Mouse (Mus musculus) WW6 (cell line): ENCODE measurements around the gene Kif5a.
"Not testable (repeated sequence)": the region's sequence is repeated elsewhere in the genome, so short reads cannot be mapped to it uniquely, and the experiment has no call there.

Experiments
- DNase-seq: peaks from one replicate; pipeline ENCODE4 v3.0.0-alpha.2; 2013; ENCODE audit warnings: low read depth, low spot score

Kif5a gene

GRCm38 (mm10) chr10:127262548-127263398 is at the start of gene Kif5a:
Gene Kif5a (minus strand): TSS chr10:127263348.
- DNase-seq: no peak

- no peak for DNase-seq
Observed at GRCm38 (mm10) chr10:127312858-127313257, 49.7 kb upstream of the Kif5a start.

- DNase-seq: peak; percentile 84
Observed at GRCm38 (mm10) chr10:127312356-127312676, 49.2 kb upstream of the Kif5a start.

GRCm38 (mm10) chr10:127311476-127312355 is 48.6 kb upstream of the Kif5a start, which contains the start of gene Mars:
Gene Mars (minus strand): TSS chr10:127311786.
- DNase-seq: peak; percentile 86

DNA sequence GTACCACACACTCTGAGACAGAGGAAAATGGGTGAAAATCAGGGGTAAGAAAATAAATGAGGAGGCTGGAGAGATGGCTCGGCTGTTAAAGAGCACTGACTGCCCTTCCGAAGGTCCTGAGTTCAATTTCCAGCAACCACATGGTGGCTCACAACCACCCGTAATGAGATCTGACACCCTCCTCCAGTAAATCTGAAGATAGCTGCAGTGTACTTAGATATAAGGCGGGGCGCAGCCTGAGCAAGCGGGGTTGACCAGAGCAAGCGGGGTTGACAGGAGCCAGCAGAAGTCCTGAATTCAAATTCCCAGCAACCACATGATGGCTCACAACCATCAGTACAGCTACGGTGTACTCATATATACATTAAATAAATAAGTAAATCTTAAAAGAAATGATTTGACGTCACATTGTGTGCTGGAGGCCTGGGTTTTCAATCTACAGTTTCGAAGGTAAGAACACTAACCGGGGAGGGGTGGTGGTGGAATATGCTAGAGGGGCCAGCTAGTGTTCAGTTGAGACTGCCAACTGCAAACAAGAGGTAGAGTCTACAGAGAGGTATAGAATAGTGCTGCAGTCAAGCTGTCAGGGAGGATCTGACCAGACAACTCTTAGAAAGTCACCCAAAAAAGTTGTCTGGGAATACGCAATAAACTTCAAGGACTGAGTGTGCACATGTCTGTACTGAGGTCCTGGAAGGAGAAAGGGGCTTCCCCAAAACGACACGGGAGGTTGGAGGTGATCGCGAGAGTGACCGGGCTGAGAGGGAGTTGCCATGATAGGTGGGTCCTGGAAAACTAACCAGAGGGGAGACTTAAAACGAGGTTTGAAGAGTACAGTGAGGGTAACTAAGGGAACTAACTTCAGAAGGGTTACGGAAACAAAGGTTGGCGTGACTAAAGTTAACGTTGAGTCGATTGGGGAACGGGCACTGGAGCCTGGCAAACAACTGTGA is 47.7 kb upstream of the Kif5a start:
- DNase-seq: no peak

DNA sequence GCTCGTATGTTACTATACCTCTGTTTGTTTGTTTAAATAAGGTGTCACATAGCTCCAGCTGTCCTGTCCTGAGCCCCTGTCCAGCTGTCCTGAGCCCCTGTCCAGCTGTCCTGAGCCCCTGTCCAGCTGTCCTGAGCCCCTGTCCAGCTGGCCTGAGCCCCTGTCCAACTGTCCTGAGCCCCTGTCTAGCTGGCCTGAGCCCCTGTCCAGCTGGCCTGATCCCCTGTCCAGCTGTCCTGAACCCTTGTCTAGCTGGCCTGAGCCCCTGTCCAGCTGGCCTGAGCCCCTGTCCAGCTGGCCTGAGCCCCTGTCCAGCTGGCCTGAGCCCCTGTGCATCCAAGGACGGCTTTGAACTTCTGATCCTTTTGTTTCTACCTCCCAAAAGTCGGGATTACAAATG is 46.0 kb upstream of the Kif5a start:
- not testable (repeated sequence) for DNase-seq

DNA sequence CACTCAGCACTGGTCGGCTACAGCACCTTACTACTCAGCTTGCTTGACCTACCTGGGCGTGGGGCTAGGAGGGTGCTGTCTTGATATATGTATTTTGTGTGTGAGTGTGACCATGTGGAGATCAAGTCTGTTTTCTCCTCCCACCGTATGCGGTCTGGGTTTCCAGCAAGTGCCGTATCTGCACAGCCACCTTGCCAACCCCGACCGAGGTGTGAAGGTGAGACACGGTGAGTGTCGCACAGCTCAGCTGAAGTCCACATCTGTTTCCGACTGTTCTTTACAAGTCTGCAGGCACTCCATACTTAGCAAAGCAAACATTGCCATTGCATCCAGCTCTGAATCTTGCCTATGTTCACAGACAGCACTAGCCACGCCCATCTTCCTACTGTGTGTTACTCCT is 40.0 kb upstream of the Kif5a start:
- no peak for DNase-seq

DNA sequence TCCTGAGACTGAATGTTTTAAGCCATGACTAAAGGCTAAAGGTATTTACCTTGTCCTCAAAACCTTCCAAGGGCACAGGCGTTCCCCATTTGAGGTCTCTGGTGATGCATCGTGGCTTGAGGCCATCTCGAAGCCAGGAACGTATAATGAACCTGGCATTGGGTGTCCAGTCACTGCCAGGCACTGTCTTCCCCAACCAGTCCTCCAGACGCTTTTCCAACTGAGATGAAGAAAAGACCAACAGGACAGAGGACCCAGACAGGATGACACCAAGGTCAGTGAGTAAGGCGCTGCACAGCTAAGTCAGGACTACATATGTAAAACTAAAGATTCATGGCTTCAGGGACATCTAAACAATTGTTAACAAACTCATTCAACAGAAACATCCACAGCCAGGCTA is 37.2 kb upstream of the Kif5a start:
- no peak for DNase-seq

- DNase-seq: no peak
Observed at GRCm38 (mm10) chr10:127297015-127297871, 34.1 kb upstream of the Kif5a start.

GRCm38 (mm10) chr10:127295986-127296794 is 33.0 kb upstream of the Kif5a start:
- no peak for DNase-seq

GRCm38 (mm10) chr10:127294895-127295510 is 31.9 kb upstream of the Kif5a start:
- DNase-seq: no peak

DNA sequence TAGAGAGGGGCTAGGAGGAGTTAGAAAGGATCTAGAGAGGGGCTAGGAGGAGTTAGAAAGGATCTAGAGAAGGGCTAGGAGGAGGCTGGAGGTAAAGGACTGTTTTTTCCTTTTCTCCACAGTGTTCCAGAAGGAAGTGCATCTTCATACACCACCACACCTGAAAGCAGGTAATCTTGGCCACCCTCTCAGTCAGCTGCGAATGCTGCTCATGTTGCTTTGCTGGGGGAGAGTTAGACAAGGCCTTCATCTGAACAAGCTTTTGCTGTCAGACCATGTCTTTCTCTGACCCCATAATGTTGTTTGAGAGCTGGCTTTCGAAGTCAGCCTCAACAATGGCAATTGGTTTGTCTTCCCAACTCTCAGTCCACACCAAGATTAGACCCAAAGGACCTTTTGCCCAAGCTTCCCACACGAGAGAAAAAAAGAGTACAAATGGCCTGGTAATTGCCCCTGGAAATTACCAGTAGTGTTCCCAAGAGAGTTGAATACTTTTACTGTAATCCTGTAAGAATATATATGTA is 30.5 kb upstream of the Kif5a start:
- no peak for DNase-seq

- DNase-seq: no peak
Observed at GRCm38 (mm10) chr10:127292987-127293538, 29.9 kb upstream of the Kif5a start.

DNA sequence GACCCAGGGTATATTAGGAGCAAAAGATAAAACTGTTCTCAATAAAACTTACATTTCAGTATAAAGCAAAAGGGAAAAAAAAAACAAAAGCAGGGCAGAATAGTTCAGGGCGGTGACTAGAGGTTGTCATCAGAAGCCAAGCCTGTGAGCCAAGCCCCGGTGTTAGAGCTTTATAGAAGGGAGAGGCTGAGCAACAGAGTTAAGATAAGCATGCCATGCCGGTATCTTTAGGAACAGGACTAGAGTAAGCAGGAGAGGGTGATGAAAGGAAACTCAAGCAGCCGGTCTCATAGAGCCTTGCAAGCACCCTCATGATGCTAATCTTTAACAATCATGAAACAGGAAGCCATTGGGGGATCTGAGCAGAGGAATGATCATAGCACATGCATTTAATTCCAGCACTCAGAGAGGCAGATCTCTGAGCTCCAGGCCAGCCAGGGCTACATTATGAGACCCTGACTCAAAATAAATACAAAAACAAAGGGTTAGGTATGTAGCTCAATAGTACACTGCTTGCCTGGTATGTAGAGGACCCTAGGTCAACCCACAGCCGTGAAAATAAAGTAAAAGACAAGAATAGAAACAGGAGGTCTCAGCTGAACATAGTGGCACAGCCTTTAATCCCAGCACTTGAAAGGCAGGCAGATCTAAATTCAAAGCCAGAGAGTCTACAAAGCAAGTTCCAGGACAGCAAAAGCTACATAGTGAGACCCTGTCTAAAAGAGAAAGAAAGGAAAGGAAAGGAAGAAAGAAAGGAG is 28.9 kb upstream of the Kif5a start:
- DNase-seq: no peak

DNA sequence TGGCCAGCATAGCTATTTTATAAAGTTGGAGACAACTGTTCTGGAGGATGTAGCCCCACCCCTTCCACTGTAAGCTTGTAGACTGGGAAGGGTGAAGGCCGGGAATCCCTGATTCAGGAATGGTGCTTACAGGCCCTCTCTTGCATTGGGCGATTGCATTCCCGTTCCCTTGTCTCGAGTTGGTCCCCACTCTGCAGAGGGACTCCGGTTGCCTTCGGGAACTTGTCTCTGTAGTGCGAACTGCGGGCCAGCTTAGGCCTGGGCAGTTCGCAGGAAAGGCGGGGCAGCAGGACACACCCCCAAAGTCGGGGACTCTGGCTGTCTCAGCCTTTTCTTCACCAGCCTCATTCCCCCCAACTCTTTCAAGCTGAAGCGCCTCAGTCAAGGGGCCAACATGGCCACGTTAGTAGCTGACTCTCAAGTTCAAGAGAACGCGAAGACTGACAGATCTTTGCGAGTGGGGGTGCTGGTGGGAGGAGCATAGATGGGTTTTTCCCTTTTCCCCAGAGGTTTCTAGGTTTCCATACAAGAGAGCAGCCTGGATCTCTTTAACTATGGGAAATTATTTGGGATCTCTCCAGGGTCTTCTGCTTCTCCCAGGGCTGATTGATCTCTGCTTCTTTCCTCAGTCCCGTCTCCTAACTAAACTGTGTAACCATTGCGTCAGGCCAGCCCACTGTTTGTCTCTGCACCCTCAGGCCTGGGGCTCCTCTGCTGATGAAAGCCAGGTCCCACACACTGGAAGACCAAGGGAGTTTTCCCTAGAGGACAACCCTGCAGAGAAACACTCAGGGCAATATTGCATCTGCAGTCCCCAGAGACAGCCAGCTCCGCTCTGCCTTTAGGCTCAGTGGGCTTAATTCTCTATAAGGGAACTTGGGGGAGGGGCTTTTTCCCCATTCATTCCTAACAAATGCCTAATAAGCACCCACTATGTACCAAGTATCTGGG is 28.1 kb upstream of the Kif5a start:
- no peak for DNase-seq

DNA sequence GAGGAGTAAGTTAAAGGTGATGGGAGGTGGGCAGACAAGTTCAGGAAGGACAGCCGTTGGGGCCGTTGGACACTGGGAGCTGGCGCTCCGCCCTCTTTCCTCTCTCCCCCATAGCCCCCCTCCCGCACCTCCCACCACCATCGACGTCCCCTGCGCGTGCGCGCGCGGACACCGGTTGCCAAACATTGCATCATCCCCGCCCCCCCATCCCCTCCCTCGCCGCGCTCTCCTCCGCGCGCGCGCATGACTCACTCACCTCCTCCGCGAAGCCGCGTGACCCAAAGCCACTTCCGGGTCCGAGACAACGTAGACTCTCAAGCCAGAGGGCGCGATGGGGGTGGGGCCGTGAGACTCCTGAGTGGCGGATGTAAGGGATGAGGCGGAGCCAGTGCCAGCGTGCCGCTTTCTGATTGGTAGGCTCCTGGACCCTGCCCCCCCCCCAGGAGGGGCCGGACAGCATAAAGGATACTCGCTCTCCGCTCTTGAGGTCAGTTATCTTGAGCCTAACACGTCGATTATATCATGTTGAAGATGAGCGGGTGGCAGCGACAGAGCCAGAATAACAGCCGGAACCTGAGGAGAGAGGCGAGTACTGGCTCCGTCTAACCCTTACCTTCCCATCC is 27.3 kb upstream of the Kif5a start:
- DNase-seq: peak; percentile 98
